24 mouse cellular contexts compared by ENCODE assay signal in the genomic region with DNA sequence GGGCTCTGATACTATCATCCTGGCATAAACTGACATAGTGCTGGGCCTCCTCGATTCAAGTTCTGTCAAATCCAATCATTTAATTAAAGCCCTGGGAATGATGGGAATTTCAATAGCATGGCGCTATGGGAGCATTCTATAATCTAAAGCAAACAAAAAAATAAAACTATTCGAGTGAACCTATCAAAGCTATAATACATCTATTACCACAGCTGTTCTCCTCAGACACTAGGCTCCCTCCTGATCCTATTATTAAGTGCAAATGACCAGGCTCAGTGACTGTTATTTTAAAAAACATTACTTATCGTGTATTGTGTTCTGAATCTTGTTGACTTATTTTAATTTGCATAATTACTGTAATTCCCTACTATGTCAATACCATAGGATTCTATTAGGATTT.
"Had no signal": no experiment of that assay in that cellular context is flagged by ENCODE, and none has a peak within 500 bp of the region (broad histone marks: within the 10 kb centered on the region; RNA-seq: fewer than 3 reads in every experiment).

No protein-coding gene starts in this region.

- DNase-seq: gastrocnemius, postnatal 14 days; gastrocnemius, postnatal 36 days; heart, adult 11 months; heart, adult 2 months; heart, postnatal 10 days; kidney, adult 11 months; kidney, adult 2 months; kidney, adult 9 months; kidney, postnatal 14 days; kidney, postnatal 36 days; layer of hippocampus, adult 9-11 months; layer of hippocampus, postnatal 36 days; left cerebral cortex, postnatal 4 days had no signal

- H3K9me3 ChIP-seq: hindbrain, embryonic 13.5 days; hindbrain, embryonic 15.5 days; kidney, embryonic 15.5 days; limb, embryonic 13.5 days; limb, embryonic 15.5 days; liver, embryonic 12.5 days had no signal

- ATAC-seq: hindbrain, postnatal 0 days; intestine, embryonic 16.5 days; liver, embryonic 12.5 days had no signal

- H3K36me3 ChIP-seq: hindbrain, embryonic 13.5 days; hindbrain, embryonic 15.5 days; kidney, embryonic 15.5 days; limb, embryonic 13.5 days; limb, embryonic 15.5 days; liver, embryonic 12.5 days had no signal

- H3K4me1 ChIP-seq: hindbrain, embryonic 13.5 days; hindbrain, embryonic 15.5 days; kidney, embryonic 15.5 days; limb, embryonic 13.5 days; limb, embryonic 15.5 days; liver, embryonic 12.5 days had no signal

- H3K4me2 ChIP-seq: heart, embryonic 11.5 days; hindbrain, embryonic 13.5 days; hindbrain, embryonic 15.5 days; kidney, embryonic 15.5 days; limb, embryonic 13.5 days; limb, embryonic 15.5 days; liver, embryonic 12.5 days had no signal

- H3K27me3 ChIP-seq: hindbrain, embryonic 13.5 days; hindbrain, embryonic 15.5 days; kidney, embryonic 15.5 days; limb, embryonic 13.5 days; limb, embryonic 15.5 days; liver, embryonic 12.5 days had no signal

- H3K27ac ChIP-seq: heart, adult 2 months; hindbrain, embryonic 13.5 days; hindbrain, embryonic 15.5 days; hindbrain, postnatal 0 days; kidney, embryonic 15.5 days; kidney, postnatal 0 days; limb, embryonic 13.5 days; limb, embryonic 15.5 days; liver, embryonic 12.5 days; liver, embryonic 14.5 days had no signal

- H3K4me3 ChIP-seq: heart, adult 2 months; hindbrain, embryonic 13.5 days; hindbrain, embryonic 15.5 days; kidney, embryonic 15.5 days; limb, embryonic 13.5 days; limb, embryonic 15.5 days; liver, embryonic 12.5 days had no signal

- H3K9ac ChIP-seq: hindbrain, embryonic 13.5 days; hindbrain, embryonic 15.5 days; kidney, embryonic 15.5 days; limb, embryonic 13.5 days; limb, embryonic 15.5 days; liver, embryonic 12.5 days; liver, embryonic 14.5 days had no signal
